Mouse (Mus musculus): ENCODE results near the gene Cldn2.

- TF ChIP-seq CEBPB (IDR thresholded peaks at IDR 0.05; ENCODE audit: low read depth): no peak
- no peak for TF ChIP-seq MAX (IDR thresholded peaks at IDR 0.05)
- TF ChIP-seq CTCF (IDR thresholded peaks at IDR 0.05; ENCODE audit: control insufficient read depth, insufficient read depth, insufficient read length): no peak
Observed at GRCm38 (mm10) chrX:139812636-139813298, 12.1 kb downstream of the Cldn2 start.
